Mouse (Mus musculus) bone marrow, adult 2 months (tissue): ENCODE data around the gene Prkar2a.

Source experiments
- CTCF ChIP-seq: fragments of 200-500 bp; IDR thresholded peaks from 2 replicates; pipeline ENCODE4 v1.5.1; 2011; ENCODE audit warnings: low read length, control low read depth; ENCODE audit not compliant: control insufficient read depth, insufficient read depth
- POLR2A ChIP-seq: fragments of 200-500 bp; IDR thresholded peaks from 2 replicates; pipeline ENCODE4 v1.6.1; 2011; ENCODE audit warnings: low read depth, mild to moderate bottlenecking, control low read depth, low read length, borderline replicate concordance; ENCODE audit not compliant: control insufficient read depth

- TF ChIP-seq CTCF, result no peak
- TF ChIP-seq POLR2A, result no peak
These were observed 19.2 kb upstream of the Prkar2a start for GRCm38 (mm10) chr9:108669875-108670274.
